Mouse (Mus musculus) midbrain, embryonic 14.5 days (tissue): ENCODE measurements at regions not wholly inside any gene's neighbourhood (a gene's known extent, or its start where the extent isn't known, plus 50 kb on each side); places are given as distances from the start of the nearest gene placed in this dataset.

Experiments
- ATAC-seq: fragments of 200-750 bp; cut with Nextera tagmentation; 2 replicates; pipeline ENCODE4 v1.8.0; 2017; ENCODE audit warnings: moderate number of reproducible peaks, moderate library complexity; ENCODE audit not compliant: low FRiP score, low TSS enrichment
- DNase-seq: peaks from one replicate; pipeline ENCODE4 v3.0.0-alpha.2; 2015
- H3K27ac ChIP-seq: fragments of 300-500 bp; sonication (generic); replicated peaks from 2 replicates; pipeline ENCODE4 v1.5.1; 2014; ENCODE audit warnings: mild to moderate bottlenecking, low read depth, low read length, moderate library complexity
- H3K27me3 ChIP-seq: fragments of 300-500 bp; sonication (generic); 2 replicates; pipeline ENCODE4 v1.6.1; 2014; ENCODE audit warnings: low read length, control low read depth, mixed read lengths; ENCODE audit not compliant: control insufficient read depth, insufficient read depth
- H3K36me3 ChIP-seq: fragments of 300-500 bp; sonication (generic); 2 replicates; pipeline ENCODE4 v1.6.1; 2014; ENCODE audit warnings: low read length, control low read depth; ENCODE audit not compliant: control insufficient read depth, insufficient read depth
- H3K4me1 ChIP-seq: fragments of 300-500 bp; sonication (generic); 2 replicates; pipeline ENCODE4 v1.6.1; 2014; ENCODE audit warnings: mild to moderate bottlenecking, antibody characterized with exemption, low read length, control low read depth; ENCODE audit not compliant: control insufficient read depth, insufficient read depth
- H3K4me2 ChIP-seq: fragments of 300-500 bp; sonication (generic); 2 replicates; pipeline ENCODE4 v1.6.1; 2014; ENCODE audit warnings: mild to moderate bottlenecking, low read length, moderate library complexity
- H3K4me3 ChIP-seq: fragments of 300-500 bp; sonication (generic); replicated peaks from 2 replicates; pipeline ENCODE4 v1.5.1; 2014; ENCODE audit warnings: low read depth, low read length
- H3K9ac ChIP-seq: fragments of 300-500 bp; sonication (generic); replicated peaks from 2 replicates; pipeline ENCODE4 v1.6.1; 2014; ENCODE audit warnings: mild to moderate bottlenecking, low read length, moderate library complexity
- H3K9me3 ChIP-seq: fragments of 300-500 bp; sonication (generic); 2 replicates; pipeline ENCODE4 v1.6.1; 2016; ENCODE audit warnings: low read length, control low read depth, mixed read lengths; ENCODE audit not compliant: control insufficient read depth
- WGBS: fragments of 180-500 bp; shearing (Covaris S2); extraction: QIAGEN DNeasy Blood & Tissue Kit; methylation state at CpG from one replicate; pipeline ENCODE4 v1.1.7; 2014; 5-methylcytosine and 5-hydroxymethylcytosine counted together

DNA sequence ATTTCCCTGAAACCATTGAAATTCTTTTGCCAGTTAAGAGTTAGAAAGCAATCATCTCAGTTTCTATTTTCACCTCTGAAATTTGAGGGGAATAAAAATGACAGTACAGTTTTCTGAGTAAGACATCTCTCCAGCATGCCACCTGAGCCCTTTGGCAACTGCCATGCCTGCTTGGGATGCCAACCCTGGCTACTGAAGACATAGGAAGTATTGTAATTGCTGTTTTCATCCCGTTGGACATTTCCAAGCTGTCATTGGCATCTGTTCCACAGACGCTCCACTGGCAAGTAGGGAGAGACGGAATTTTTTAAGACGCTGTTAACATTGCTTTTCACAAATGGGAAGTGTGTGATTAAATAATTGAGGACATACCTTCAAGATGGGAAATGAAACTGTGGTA is 665.4 kb upstream of the Slit2 start:
- 90% methylated on average over 4 of the region's 4 CpGs for WGBS
- ATAC-seq (no peak), DNase-seq (peak; percentile 15)
- H3K4me2 ChIP-seq, result no peak overlapping the region
- no peaks in the 10 kb centered on the region for H3K36me3 ChIP-seq
- no peaks in the 10 kb centered on the region for H3K27me3 ChIP-seq
- no peak overlapping the region for H3K27ac ChIP-seq
- no peaks in the 10 kb centered on the region for H3K9me3 ChIP-seq
- H3K4me3 ChIP-seq, result no peak overlapping the region
- no peak overlapping the region for H3K9ac ChIP-seq
- no peaks in the 10 kb centered on the region for H3K4me1 ChIP-seq

DNA sequence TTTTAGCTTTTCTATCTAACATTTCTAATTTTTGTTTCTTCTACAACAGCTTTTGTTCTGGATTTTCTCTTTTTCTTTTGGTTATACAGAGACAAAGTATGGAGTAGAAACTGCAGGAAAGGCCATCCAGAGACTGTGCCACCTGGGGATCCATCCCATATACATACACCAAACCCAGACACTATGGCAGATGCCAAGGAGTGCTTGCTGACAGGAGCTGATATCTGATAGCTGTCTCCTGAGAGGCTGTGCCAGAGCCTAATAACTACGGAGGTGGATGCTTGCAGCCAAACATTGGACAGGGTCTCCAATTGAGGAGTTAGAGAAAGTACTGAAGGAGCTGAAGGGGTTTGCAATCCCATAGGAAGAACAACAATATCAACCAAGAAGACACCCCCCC is 664.8 kb upstream of the Slit2 start:
- Histone ChIP-seq H3K4me3 (no peak overlapping the region), H3K9me3 (no peaks in the 10 kb centered on the region), H3K36me3 (no peaks in the 10 kb centered on the region), H3K4me2 (no peak overlapping the region), H3K27ac (no peak overlapping the region), H3K9ac (no peak overlapping the region), H3K4me1 (no peaks in the 10 kb centered on the region), H3K27me3 (no peaks in the 10 kb centered on the region)
- WGBS, result 76% methylated on average over 1 of the region's 1 CpGs
- DNase-seq (no peak), ATAC-seq (no peak)

DNA sequence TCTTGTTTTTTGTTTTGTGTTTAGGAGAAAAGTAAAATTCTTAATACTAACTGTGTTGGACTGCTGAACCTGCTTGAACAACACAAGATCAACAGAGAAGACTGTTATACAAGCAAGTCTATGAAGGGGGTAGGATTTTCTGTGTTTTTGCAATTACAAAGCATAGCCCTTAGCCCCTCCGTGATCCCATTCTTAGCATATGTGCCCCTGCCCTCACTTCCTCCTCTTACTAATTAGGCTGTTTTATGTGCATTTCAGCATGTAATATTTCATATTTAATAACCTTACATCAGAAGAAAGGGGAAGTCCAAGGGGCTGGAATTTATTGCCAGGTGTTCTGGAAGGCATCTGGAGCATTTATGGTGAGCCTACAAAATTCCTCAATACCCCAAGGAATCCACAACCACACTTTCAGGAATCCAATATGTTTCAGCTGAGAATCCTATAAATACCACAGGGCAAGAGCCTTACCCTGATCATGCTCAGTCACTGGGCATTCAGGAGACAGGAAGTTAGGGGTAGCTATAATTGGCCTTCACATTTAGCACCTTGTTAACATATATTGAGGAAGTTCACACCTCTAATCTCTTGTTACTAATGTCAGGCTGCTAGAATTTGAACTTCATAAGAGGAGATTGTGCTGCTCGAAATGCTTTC is 660.3 kb upstream of the Slit2 start:
- no peak for ATAC-seq
- 80% methylated on average over 2 of the region's 2 CpGs for WGBS
- no peak for DNase-seq

GRCm38 (mm10) chr5:47334299-47334698 is 648.6 kb upstream of the Slit2 start:
- Histone ChIP-seq H3K36me3 (no peaks in the 10 kb centered on the region), H3K27ac (no peak overlapping the region), H3K4me1 (no peaks in the 10 kb centered on the region), H3K4me3 (no peak overlapping the region), H3K27me3 (no peaks in the 10 kb centered on the region), H3K4me2 (no peak overlapping the region), H3K9ac (no peak overlapping the region), H3K9me3 (no peaks in the 10 kb centered on the region)
- DNase-seq (no peak), ATAC-seq (no peak)
- 79% methylated on average over 3 of the region's 3 CpGs for WGBS

More for the DNA sequence above, 660.3 kb upstream of the Slit2 start:
- Histone ChIP-seq H3K27me3 (no peaks in the 10 kb centered on the region), H3K4me3 (no peak overlapping the region), H3K36me3 (no peaks in the 10 kb centered on the region), H3K9ac (no peak overlapping the region), H3K9me3 (no peaks in the 10 kb centered on the region), H3K4me1 (no peaks in the 10 kb centered on the region), H3K4me2 (no peak overlapping the region), H3K27ac (no peak overlapping the region)

GRCm38 (mm10) chr5:47336511-47336910 is 646.4 kb upstream of the Slit2 start:
- 80% methylated on average over 1 of the region's 1 CpGs for WGBS
- H3K27ac ChIP-seq, result no peak overlapping the region
- H3K9me3 ChIP-seq, result no peaks in the 10 kb centered on the region
- ATAC-seq (no peak), DNase-seq (no peak)
- H3K4me3 ChIP-seq, result no peak overlapping the region
- H3K27me3 ChIP-seq, result no peaks in the 10 kb centered on the region
- no peaks in the 10 kb centered on the region for H3K36me3 ChIP-seq
- no peak overlapping the region for H3K9ac ChIP-seq
- H3K4me1 ChIP-seq, result no peaks in the 10 kb centered on the region
- no peak overlapping the region for H3K4me2 ChIP-seq

GRCm38 (mm10) chr5:47339807-47340206 is 643.1 kb upstream of the Slit2 start:
- Histone ChIP-seq H3K4me3 (no peak overlapping the region), H3K4me1 (no peaks in the 10 kb centered on the region), H3K36me3 (no peaks in the 10 kb centered on the region), H3K9me3 (no peaks in the 10 kb centered on the region), H3K4me2 (no peak overlapping the region), H3K27me3 (no peaks in the 10 kb centered on the region), H3K9ac (no peak overlapping the region), H3K27ac (no peak overlapping the region)
- WGBS, result 89% methylated on average over 6 of the region's 6 CpGs
- ATAC-seq, result no peak
- DNase-seq, result no peak

DNA sequence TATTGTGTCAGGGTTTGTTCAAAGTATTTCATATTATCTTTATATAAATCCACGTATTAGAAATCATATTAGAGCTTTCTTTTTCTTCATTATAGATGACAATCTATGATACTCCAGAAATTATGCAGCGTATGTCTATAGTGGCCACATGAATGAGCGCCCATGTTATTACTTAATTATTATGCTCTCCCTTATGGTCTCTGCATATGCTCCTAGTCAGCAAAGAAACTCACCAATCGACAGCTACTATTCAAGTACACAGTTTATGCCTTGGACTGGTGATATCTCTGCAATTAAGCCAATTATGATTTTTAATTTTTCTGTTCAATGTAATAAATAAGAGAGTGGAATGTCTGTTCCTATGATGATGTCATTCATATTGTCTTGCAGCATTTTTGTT is 612.8 kb upstream of the Slit2 start:
- Histone ChIP-seq H3K4me2 (no peak overlapping the region), H3K36me3 (no peaks in the 10 kb centered on the region), H3K4me1 (no peaks in the 10 kb centered on the region), H3K9ac (no peak overlapping the region), H3K27me3 (no peaks in the 10 kb centered on the region), H3K27ac (no peak overlapping the region), H3K4me3 (no peak overlapping the region), H3K9me3 (no peaks in the 10 kb centered on the region)
- DNase-seq (no peak), ATAC-seq (no peak)
- 90% methylated on average over 4 of the region's 4 CpGs for WGBS

DNA sequence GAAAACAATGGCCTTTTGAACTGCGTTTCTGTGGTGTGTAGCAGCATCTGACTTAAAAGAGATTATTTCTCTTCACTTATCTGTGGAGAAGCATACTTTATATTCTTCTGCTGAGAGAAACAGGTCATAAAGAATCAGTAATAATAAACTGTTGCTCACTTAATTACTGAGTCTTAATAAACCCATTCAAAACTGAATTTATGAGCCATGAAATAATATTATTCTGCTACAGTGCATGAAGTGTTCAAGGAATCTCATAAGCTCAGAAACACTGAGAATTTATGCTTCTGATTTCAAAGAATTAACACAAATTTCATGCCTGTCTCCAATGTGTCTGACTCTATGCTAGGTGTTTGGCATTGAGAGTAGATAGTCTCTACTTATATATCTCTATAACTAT is 597.0 kb upstream of the Slit2 start:
- H3K4me1 ChIP-seq, result no peaks in the 10 kb centered on the region
- no peak overlapping the region for H3K27ac ChIP-seq
- no peak for ATAC-seq
- no peak for DNase-seq
- no peaks in the 10 kb centered on the region for H3K9me3 ChIP-seq
- no peaks in the 10 kb centered on the region for H3K27me3 ChIP-seq
- H3K4me3 ChIP-seq, result no peak overlapping the region
- 35% methylated on average over 1 of the region's 1 CpGs for WGBS
- H3K9ac ChIP-seq, result no peak overlapping the region
- no peaks in the 10 kb centered on the region for H3K36me3 ChIP-seq
- H3K4me2 ChIP-seq, result no peak overlapping the region

DNA sequence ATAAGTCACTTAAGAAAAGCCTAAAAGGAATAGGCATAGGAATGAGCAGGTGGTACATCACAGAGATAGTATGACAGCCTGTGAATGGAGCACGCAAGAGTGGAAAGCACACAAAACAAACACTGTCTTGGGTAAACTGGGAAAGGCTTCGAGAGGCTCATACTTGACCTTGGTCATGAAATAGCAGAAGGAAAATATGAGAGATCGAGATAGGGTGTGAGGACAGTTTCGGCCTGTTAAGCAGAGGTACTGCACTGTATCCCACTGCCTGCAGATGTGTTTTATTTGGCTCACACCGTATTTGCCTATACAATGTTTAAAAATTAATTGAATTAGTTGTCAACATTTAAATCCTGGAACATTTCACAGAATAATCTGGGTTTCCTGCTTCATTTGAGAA is 596.2 kb upstream of the Slit2 start:
- Histone ChIP-seq H3K27me3 (no peaks in the 10 kb centered on the region), H3K4me2 (no peak overlapping the region), H3K4me3 (no peak overlapping the region), H3K4me1 (no peaks in the 10 kb centered on the region), H3K9ac (no peak overlapping the region), H3K9me3 (no peaks in the 10 kb centered on the region), H3K27ac (no peak overlapping the region), H3K36me3 (no peaks in the 10 kb centered on the region)
- 93% methylated on average over 5 of the region's 5 CpGs for WGBS
- ATAC-seq, result no peak
- DNase-seq, result no peak
